Mouse (Mus musculus): ENCODE measurements around the gene 1810010H24Rik.
"Not testable (repeated sequence)": the region's sequence is repeated elsewhere in the genome, so short reads cannot be mapped to it uniquely, and the experiment has no call there.

Gene 1810010H24Rik

GRCm38 (mm10) chr11:107025411-107026321 lies at the start of gene 1810010H24Rik:
1810010H24Rik (plus strand) TSS chr11:107025681.
- peak; percentile 30 for DNase-seq (ENCODE audit: low spot score)

- no peak for DNase-seq (ENCODE audit: low spot score)
Observed at GRCm38 (mm10) chr11:106976194-106976593, 49.3 kb upstream of the 1810010H24Rik start.

DNA sequence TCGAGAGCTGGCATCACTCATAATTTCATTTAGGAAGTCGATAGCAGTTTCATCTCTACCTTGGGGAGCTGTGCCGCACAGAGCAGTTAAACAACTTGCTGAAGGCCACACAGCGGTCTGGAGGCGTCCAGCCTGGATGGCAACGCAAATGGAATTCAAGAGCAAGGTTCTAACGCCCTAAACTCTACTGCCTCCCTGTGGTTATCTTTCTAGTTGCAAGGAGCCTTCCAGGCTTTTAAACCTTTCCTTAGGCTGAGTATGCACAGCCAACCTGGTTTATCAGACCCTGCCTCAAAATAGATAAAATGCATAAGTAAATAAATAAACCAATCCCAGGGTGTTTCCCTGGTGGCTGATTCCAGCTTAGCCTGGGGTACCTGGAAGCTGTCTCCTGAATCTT lies 45.0 kb upstream of the 1810010H24Rik start:
- peak; percentile 20 for DNase-seq (ENCODE audit: low spot score)

DNA sequence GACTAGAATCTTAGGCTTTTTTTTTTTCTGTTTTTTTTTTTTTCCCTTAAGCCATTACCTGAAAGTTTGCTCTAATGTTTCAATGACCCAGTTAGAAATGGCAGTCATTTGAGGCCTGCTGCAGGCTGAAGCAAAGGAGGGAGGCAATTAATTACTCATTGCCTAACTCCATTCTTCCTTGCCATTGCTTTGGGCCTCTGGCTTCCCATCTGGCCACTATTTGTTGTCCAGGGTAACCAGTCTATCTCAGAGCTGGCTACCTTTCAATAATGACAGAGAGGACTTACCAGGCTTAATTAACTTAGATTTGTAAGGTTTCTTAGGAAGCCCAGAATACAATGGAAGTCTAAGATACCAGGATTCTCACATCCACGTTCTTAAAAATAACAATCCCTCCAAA lies 43.7 kb upstream of the 1810010H24Rik start:
- DNase-seq (ENCODE audit: low spot score), result no peak

DNA sequence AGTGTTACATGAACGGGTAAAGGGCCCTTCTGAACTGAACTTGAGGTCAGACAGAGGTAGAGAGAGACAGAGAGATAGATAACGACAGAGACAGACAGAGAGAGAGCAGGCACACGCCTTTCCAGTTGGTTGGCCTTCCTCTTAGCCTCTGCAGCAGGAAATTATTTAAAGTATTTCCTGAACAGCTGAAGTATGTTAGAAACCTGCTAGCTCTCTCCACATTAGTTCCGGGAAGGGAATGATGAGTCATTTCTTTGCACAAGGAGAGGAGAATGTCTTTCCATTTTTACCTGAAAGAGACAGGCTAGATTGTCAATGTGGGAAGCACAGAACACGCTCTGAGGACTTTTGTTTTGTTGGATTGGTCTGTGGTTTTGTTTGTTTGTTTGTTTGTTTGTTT lies 43.1 kb upstream of the 1810010H24Rik start:
- DNase-seq (ENCODE audit: low spot score), result no peak

- DNase-seq (ENCODE audit: low spot score), result not testable (repeated sequence)
Observed at GRCm38 (mm10) chr11:106985979-106986604, 39.4 kb upstream of the 1810010H24Rik start.

GRCm38 (mm10) chr11:106987384-106987783 lies 38.1 kb upstream of the 1810010H24Rik start:
- DNase-seq (ENCODE audit: low spot score), result no peak

DNA sequence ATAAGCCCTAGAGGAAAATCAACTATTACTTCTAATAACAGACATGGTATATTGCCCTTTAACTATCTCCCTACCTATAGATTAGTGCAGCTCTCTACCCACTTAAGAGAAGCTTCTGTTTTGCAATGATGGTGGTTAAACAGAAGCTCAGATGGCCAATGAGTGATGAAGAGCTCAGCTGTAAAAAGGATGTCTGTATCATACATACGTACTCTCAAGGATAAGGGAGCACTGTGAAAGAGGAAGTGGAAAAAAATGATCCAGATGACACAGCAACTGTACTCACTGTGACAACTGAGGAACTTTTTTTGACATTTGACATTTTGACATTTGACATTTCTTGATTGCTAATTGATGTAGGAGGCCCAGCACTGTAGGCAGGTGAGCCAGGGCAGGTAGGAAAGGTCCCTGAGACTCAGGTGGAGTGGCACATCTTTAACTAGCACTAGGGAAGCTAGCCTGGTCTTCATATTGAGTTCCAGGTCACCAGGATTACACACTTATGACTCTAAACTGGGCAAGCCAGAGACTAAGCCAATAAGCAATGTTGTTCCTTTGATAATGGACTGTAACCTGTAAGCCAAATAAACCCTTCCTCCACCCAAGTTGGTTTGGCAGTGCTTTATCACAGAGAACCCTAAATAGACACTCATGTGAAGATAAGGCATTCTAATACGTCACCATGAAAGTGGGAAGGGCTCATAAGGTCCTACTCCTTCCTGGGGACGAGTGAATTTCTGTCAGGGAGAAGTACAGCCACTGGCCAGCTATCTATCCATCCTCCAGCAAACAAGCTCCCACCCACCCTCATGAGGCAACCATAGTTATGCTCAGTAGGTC lies 31.0 kb upstream of the 1810010H24Rik start:
- no peak for DNase-seq (ENCODE audit: low spot score)

DNA sequence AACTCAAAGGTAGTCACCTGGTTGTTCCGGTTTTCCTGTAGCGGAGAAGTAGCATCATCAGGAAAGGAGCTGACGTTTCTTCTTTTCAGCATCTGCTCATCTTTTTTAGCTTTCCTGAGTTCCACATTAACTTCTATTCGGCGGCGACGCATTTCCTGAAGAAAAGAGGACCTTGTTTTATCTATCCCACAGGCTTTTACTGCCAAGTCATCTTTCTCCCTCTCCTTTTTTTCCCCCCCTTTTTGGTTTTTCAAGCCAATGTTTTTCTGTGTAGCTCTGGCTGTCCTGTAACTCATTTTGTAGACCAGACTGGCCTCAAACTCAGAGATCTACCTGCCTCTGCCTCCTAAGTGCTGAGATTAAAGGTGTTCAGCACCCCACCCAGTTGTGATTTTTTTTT lies 29.0 kb upstream of the 1810010H24Rik start:
- DNase-seq (ENCODE audit: low spot score), result not testable (repeated sequence)

DNA sequence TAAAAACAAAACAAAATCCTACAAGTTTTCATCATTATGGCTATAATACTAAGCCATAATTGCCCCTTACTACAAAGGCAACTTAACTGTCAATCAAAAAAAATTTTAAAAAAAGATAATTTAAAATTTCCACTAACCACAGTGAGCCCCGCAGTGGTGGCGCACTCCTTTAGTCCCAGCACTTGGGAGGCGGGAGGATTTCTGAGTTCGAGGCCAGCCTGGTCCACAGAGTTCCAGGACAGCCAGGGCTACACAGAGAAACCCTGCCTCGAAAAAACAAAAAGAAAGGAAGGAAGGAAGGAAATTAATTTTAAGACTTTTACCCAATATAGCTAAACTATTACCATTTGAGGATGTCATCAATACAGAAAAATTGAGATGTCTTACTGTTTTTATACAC lies 27.5 kb upstream of the 1810010H24Rik start:
- DNase-seq (ENCODE audit: low spot score), result no peak

GRCm38 (mm10) chr11:106998651-106999150 lies 26.8 kb upstream of the 1810010H24Rik start:
- DNase-seq (ENCODE audit: low spot score), result no peak

DNA sequence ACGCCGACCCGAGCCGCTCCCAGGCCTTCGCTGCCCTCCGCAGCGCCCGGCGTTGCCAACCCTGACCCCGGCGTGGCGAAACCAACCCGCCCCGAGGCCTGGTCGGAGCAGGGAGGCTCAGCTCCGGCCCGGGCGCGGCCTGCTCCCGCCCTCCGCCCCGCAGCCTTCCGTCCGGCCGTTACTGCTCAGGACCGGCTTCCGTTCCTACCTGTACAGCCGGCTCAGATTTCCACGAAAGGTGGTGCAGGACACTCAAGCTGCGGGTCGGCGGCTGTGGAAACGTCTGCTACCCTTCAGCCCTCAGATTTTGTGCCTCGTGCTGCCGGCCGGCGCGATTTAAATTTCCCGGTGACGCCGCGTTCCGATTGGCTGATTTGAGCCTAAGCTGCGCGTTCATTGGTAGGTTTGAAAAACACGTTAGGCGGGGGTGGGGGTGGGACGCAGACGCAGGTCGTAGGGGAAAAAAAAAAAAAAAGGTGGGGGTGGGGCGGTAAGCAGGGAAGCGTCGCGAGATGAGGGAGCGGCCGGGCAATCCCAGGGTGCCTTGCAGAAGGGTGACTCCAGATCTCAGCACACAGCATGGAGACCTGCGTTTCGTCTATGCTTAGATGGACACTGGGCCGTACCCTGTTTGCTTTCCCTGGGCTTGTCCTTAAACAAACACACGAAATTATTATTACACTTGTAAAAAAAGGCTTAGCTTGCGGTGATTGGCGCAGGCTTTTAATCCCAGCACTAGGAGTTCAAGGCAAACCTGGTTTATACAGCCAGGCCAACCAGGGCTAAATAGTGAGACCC lies 26.1 kb upstream of the 1810010H24Rik start, which contains the start of gene Kpna2:
TSS of gene Kpna2 (minus strand) at position 391 of the 798 bp plus-strand sequence.
- peak; percentile 89 for DNase-seq (ENCODE audit: low spot score)

DNA sequence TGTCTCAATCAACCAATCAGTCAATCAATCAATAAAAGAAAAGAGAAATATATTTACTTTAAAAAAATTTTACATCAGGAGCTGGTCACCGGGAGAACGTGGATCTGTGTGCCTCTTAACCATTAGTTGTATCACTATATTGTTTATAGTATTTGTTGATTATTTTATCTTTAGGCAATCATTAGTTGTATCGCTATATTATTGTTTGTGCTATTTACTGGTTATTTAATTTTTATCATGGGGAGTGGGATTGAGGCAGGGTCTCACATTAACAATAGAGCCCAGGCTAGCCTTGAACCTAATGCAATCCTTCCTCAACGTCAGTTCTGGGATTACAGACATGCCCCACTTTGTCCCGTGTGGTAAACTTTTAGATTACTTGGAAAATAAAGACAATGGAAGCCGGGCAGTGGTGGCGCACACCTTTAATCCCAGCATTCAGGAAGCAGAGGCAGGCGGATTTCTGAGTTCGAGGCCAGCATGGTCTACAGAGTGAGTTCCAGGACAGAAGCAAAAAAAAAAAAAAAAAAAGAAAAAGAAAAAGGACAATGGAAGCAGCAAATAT lies 25.4 kb upstream of the 1810010H24Rik start:
- DNase-seq (ENCODE audit: low spot score), result no peak

GRCm38 (mm10) chr11:107001760-107002675 lies 23.5 kb upstream of the 1810010H24Rik start:
- DNase-seq (ENCODE audit: low spot score), result no peak

DNA sequence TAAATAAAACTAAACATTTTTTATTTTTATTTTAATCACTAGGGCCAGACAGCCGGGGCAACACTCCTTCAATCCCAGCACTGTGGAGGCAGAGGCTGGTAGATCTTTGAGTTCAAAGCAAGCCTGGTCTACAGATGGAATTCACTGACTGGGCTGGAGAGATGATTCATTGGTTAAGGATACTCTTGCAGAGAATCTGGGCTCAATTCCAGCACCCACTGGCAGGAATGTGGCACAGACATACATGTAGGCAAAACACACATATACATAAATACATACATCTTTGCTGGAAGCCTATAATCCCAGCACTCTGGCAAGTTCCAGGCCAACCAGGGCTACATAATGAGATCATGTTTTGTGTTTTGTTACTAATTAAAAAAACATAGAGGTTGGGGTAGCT lies 19.9 kb upstream of the 1810010H24Rik start:
- DNase-seq (ENCODE audit: low spot score), result no peak

GRCm38 (mm10) chr11:107010447-107010846 lies 15.0 kb upstream of the 1810010H24Rik start:
- no peak for DNase-seq (ENCODE audit: low spot score)

DNA sequence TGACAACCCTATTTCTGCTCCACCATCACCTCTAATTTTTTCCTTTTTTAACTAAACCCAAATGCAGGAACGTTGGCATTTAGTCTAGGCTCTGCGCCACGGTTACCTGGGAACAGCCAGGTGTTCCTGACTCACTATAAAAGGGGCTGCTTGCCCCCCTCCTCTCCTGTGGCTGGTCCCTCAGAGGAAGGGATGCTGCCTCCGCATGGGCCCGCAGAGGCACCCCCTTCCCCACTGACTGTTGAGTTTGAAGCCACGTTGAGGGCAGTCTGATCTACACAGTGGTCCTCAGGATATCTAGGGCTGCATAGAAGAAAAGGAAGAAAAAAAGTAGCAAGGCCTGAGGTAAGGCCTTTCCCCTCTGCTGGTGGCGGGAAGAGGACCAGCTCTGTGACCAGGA lies 14.3 kb upstream of the 1810010H24Rik start:
- DNase-seq (ENCODE audit: low spot score), result no peak

DNA sequence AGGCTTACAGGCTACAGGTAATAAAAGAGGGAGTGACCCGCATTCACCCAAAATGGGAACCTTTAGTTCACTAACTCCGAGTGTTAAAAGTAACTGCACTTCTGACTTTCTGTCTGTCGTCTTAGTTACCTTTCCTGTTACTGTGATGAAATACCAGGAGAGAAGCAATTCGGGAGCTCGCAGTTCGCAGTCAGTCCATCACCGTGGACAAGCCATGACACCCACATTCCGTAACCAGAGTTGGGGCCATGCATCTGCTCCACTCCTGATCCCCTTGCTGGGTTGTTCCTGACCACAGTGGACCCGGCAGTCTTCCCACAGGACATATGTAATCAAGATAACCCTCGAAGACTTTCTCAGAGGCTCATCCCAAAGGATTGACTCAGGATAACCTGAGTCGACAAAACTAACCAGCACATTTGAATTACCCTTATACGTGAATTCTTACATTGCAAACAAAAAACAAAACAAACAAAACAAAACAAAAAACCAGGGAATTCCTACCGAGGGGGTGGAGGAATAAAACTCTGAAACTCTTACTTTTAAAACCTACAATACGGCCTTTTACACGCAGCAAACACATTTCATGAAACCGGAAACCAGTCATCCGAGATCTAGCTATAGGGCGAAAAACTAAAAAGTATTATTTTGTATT lies 13.7 kb upstream of the 1810010H24Rik start:
- DNase-seq (ENCODE audit: low spot score), result no peak

DNA sequence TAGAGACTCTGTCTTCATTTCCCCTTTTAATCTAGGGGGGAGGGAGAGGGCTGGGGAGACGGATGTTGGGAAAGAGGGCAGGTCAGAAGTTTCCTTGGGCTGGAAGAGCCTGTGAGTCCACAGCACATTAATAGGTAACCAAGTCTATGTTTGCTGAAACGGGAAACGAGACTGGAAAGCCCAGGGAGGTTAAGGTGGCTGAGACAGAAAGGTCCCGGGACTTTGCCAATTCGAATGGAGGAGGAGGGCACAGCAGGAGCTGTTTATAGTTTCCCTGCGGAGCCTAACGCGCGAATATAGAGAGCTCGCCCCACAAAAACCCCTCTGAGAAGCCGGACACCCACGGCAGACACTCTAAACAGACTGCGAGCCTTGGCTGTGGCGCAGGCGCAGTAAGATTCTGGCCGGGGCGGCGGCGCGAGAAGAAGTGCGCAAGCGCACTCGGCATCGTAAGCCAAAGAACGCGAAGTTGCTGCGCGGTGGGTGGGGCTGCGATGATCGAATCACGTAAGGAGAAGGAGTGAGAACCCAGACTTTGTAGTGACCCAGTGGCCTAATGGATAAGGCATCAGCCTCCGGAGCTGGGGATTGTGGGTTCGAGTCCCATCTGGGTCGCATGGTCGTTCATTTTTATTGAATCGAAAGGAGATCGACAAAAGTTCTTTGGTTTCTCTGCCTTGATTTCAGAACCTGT lies 13.0 kb upstream of the 1810010H24Rik start:
- DNase-seq (ENCODE audit: low spot score), result peak; percentile 99

Measured in ovary, postnatal 36 days (tissue).